27 mouse cellular contexts compared by ENCODE assay signal in genomic region chr17:46313135-46313715, GRCm38 (mm10). TPM values are rescaled to one million over a fixed set of nuclear protein-coding genes. Genes with fewer than 3 reads are reported as not detected.
"Had no signal": no experiment of that assay in that cellular context is flagged by ENCODE, and none has a peak within 500 bp of the region (broad histone marks: within the 10 kb centered on the region; RNA-seq: fewer than 3 reads in every experiment).

No protein-coding gene starts in this region.

- H3K4me1 ChIP-seq: embryonic facial prominence, embryonic 15.5 days; forebrain, embryonic 10.5 days; forebrain, embryonic 12.5 days; forebrain, embryonic 13.5 days; forebrain, embryonic 15.5 days had no signal

- H3K27me3 ChIP-seq: embryonic facial prominence, embryonic 15.5 days; forebrain, embryonic 12.5 days; forebrain, embryonic 13.5 days; forebrain, embryonic 15.5 days had no signal

- H3K27ac ChIP-seq: embryonic facial prominence, embryonic 15.5 days; forebrain, embryonic 10.5 days; forebrain, embryonic 12.5 days; forebrain, embryonic 13.5 days; forebrain, embryonic 15.5 days; gastrocnemius, adult 2 months; heart, adult 2 months; heart, embryonic 10.5 days had no signal

- ATAC-seq: forebrain, embryonic 13.5 days; forebrain, embryonic 14.5 days; forebrain, embryonic 15.5 days; forebrain, embryonic 16.5 days; forebrain, postnatal 0 days had no signal

- H3K9ac ChIP-seq: embryonic facial prominence, embryonic 15.5 days; forebrain, embryonic 12.5 days; forebrain, embryonic 13.5 days; forebrain, embryonic 15.5 days; forebrain, postnatal 0 days had no signal

- H3K36me3 ChIP-seq: forebrain, embryonic 10.5 days; forebrain, embryonic 12.5 days; forebrain, embryonic 15.5 days had no signal

- H3K4me2 ChIP-seq: embryonic facial prominence, embryonic 15.5 days; forebrain, embryonic 12.5 days; forebrain, embryonic 13.5 days; forebrain, embryonic 15.5 days had no signal

- H3K4me3 ChIP-seq: embryonic facial prominence, embryonic 15.5 days; erythroblast, embryonic 14.5 days; forebrain, embryonic 10.5 days; forebrain, embryonic 12.5 days; forebrain, embryonic 13.5 days; forebrain, embryonic 15.5 days; gastrocnemius, adult 2 months; heart, adult 2 months; heart, embryonic 10.5 days had no signal

- H3K9me3 ChIP-seq: embryonic facial prominence, embryonic 15.5 days; forebrain, embryonic 10.5 days; forebrain, embryonic 12.5 days; forebrain, embryonic 13.5 days; forebrain, embryonic 15.5 days; heart, embryonic 10.5 days had no signal

- DNase-seq: cerebellum, adult 2 months; cerebellum, adult 8-10 months; cerebellum, adult 9-10 months; cerebellum, adult 9-11 months; cerebellum, postnatal 10 days; cerebellum, postnatal 14 days; cerebellum, postnatal 25 days; cerebellum, postnatal 36 days; embryo, embryonic 11 days; forebrain, postnatal 0 days; gastrocnemius, adult 2 months; gastrocnemius, postnatal 10 days; gastrocnemius, postnatal 14 days; gastrocnemius, postnatal 25 days; gastrocnemius, postnatal 36 days; heart, adult 11 months; heart, adult 18-20 months had no signal

RNA-seq across cellular contexts. Expression of gene Dlk2, which starts 16.0 kb away (rescaled TPM):
- polyA plus RNA-seq: erythroblast, embryonic 14.5 days had no signal
